In the genomic region with DNA sequence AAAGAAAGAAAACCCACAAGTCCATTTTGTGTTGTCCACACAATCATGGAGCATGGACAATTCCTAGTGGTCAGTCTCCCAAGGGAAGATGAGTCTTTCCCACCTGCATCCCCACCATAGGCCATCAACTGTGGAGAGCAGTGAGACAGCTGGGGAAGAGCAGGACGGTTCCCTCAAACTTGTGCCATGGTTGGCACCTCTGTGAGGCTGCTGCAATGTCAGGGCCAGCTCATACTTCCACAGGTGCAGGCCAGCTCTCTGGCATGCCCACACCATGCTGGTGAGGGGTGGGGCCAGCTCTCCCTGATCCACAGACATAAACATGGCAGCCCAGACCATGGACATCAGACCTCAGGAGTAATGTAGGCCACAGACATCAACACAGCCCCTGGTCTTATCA, we compare ENCODE assay signal across 31 mouse cellular contexts. TPM values are rescaled to one million over a fixed set of nuclear protein-coding genes. Genes with fewer than 3 reads are reported as not detected.
"Had no signal": no experiment of that assay in that cellular context is flagged by ENCODE, and none has a peak within 500 bp of the region (broad histone marks: within the 10 kb centered on the region; RNA-seq: fewer than 3 reads in every experiment).

No protein-coding gene starts in this region.

- H3K4me3 ChIP-seq: gastrocnemius, adult 2 months; heart, adult 2 months; heart, embryonic 13.5 days; heart, embryonic 15.5 days; hindbrain, embryonic 10.5 days; hindbrain, embryonic 12.5 days; intestine, embryonic 15.5 days; layer of hippocampus, adult 2 months; left cerebral cortex, adult 2 months; limb, embryonic 10.5 days; limb, embryonic 12.5 days had no signal

- H3K4me1 ChIP-seq: hindbrain, embryonic 12.5 days; intestine, embryonic 15.5 days had no signal

- H3K36me3 ChIP-seq: heart, embryonic 13.5 days; heart, embryonic 15.5 days; hindbrain, embryonic 10.5 days; hindbrain, embryonic 12.5 days; intestine, embryonic 15.5 days; limb, embryonic 10.5 days; limb, embryonic 12.5 days had no signal

- H3K9me3 ChIP-seq: heart, embryonic 13.5 days; heart, embryonic 15.5 days; hindbrain, embryonic 10.5 days; hindbrain, embryonic 12.5 days; intestine, embryonic 15.5 days; limb, embryonic 10.5 days; limb, embryonic 12.5 days had no signal

- H3K9ac ChIP-seq: heart, embryonic 13.5 days; heart, embryonic 15.5 days; hindbrain, embryonic 12.5 days; hindbrain, embryonic 14.5 days; intestine, embryonic 15.5 days; limb, embryonic 12.5 days had no signal

- ATAC-seq: hindbrain, embryonic 16.5 days; intestine, embryonic 15.5 days; intestine, postnatal 0 days had no signal

- H3K4me2 ChIP-seq: heart, embryonic 11.5 days; heart, embryonic 13.5 days; hindbrain, embryonic 12.5 days; hindbrain, embryonic 14.5 days; intestine, embryonic 15.5 days; limb, embryonic 12.5 days had no signal

- H3K27ac ChIP-seq: gastrocnemius, adult 2 months; heart, adult 2 months; heart, embryonic 13.5 days; heart, embryonic 15.5 days; hindbrain, embryonic 10.5 days; hindbrain, embryonic 12.5 days; hindbrain, embryonic 14.5 days; intestine, embryonic 15.5 days; layer of hippocampus, adult 2 months; left cerebral cortex, adult 2 months; limb, embryonic 12.5 days had no signal

- DNase-seq: gastrocnemius, adult 2 months; gastrocnemius, postnatal 10 days; gastrocnemius, postnatal 25 days; heart, adult 2 months; heart, postnatal 4 days; kidney, adult 18-20 months; kidney, adult 8-10 months; kidney, postnatal 10 days; kidney, postnatal 25 days; kidney, postnatal 4 days; liver had no signal

- H3K27me3 ChIP-seq: heart, embryonic 13.5 days; heart, embryonic 15.5 days; hindbrain, embryonic 12.5 days; intestine, embryonic 15.5 days; limb, embryonic 12.5 days had no signal

RNA-seq across cellular contexts. Expression of a gene that starts 45.6 kb away (rescaled TPM):
- total RNA-seq: gastrocnemius, postnatal 4 days; granulocyte monocyte progenitor cell, adult 5-6 weeks; layer of hippocampus, postnatal 10 days; layer of hippocampus, postnatal 25 days; left cerebral cortex, adult 2 months; left cerebral cortex, postnatal 14 days had no signal
- polyA plus RNA-seq: frontal cortex, adult 2 months; heart, embryonic 13.5 days; hindbrain, embryonic 14.5 days; kidney, embryonic 14.5 days; limb, embryonic 12.5 days had no signal
